Comparison of ENCODE assay signal across 22 mouse cellular contexts in genomic region chr12:51842081-51842864, GRCm38 (mm10). TPM values are rescaled to one million over a fixed set of nuclear protein-coding genes. Genes with fewer than 3 reads are reported as not detected.
DNase-seq lines count a peak whose midpoint lies in the region; ATAC-seq and TF ChIP-seq lines count a peak whose summit lies in the region.
"Had no signal": no experiment of that assay in that cellular context is flagged by ENCODE, and none has a peak within 500 bp of the region (broad histone marks: within the 10 kb centered on the region; RNA-seq: fewer than 3 reads in every experiment).

No protein-coding gene starts in this region.

- WGBS in midbrain, embryonic 11.5 days, result 41% methylated on average over 6 of the region's 6 CpGs
- WGBS in midbrain, embryonic 13.5 days, result 37% methylated on average over 6 of the region's 6 CpGs
- WGBS in liver, embryonic 12.5 days (ENCODE audit: insufficient replicate concordance), result 33% methylated on average over 6 of the region's 6 CpGs
- WGBS in thymus, adult 2 months, result 94% methylated on average over 6 of the region's 6 CpGs

- intact Hi-C loops in gastrocnemius, adult 2 months (cut with DNase I), result no loop called here
- intact Hi-C loops in gastrocnemius, postnatal 14 days (cut with DNase I; ENCODE audit: low total_unique reads), result no loop called here

- no peak for TF ChIP-seq CTCF in gastrocnemius, adult 2 months (IDR thresholded peaks at IDR 0.05)
- no peak for TF ChIP-seq CTCF in thymus, adult 2 months (IDR thresholded peaks at IDR 0.05; ENCODE audit: borderline replicate concordance, control insufficient read depth, extremely low read depth, insufficient read depth, low read length, poor library complexity)

- peak overlapping the region; percentile 35; the same call in 1 of the 2 replicates for H3K27ac ChIP-seq in gastrocnemius, adult 2 months
- no peak overlapping the region for H3K27ac ChIP-seq in midbrain, embryonic 11.5 days (ENCODE audit: low read depth, low read length)
- no peak overlapping the region for H3K27ac ChIP-seq in midbrain, embryonic 13.5 days
- peak overlapping the region; percentile 99 for H3K27ac ChIP-seq in liver, embryonic 12.5 days
- no peak overlapping the region for H3K27ac ChIP-seq in thymus, adult 2 months (ENCODE audit: control insufficient read depth, insufficient read depth, low read length)
- H3K27ac ChIP-seq: embryonic facial prominence, embryonic 15.5 days; forebrain, embryonic 12.5 days; kidney, embryonic 15.5 days; limb, embryonic 13.5 days had no signal

- H3K4me1 ChIP-seq in midbrain, embryonic 11.5 days (ENCODE audit: control insufficient read depth, insufficient read depth, low read length), result peaks cover 9% of the 10 kb centered on the region
- H3K4me1 ChIP-seq in midbrain, embryonic 13.5 days (replicated peaks), result peaks cover 16% of the 10 kb centered on the region
- peaks cover 69% of the 10 kb centered on the region for H3K4me1 ChIP-seq in liver, embryonic 12.5 days
- 0 out of 2 replicates have a peak, but pooled peaks cover 3% of the 10 kb centered on the region for H3K4me1 ChIP-seq in thymus, adult 2 months (replicated peaks; ENCODE audit: control insufficient read depth, insufficient read depth, low read length)

- no peak overlapping the region for H3K4me2 ChIP-seq in midbrain, embryonic 11.5 days
- no peak overlapping the region for H3K4me2 ChIP-seq in midbrain, embryonic 13.5 days (replicated peaks)
- peak overlapping the region; percentile 61 for H3K4me2 ChIP-seq in liver, embryonic 12.5 days
- H3K4me2 ChIP-seq: embryonic facial prominence, embryonic 15.5 days; forebrain, embryonic 12.5 days; kidney, embryonic 15.5 days; limb, embryonic 13.5 days had no signal

- H3K27me3 ChIP-seq in midbrain, embryonic 11.5 days (ENCODE audit: control insufficient read depth, insufficient read depth, low read length), result 0 out of 2 replicates have a peak, but pooled peaks cover 3% of the 10 kb centered on the region
- H3K27me3 ChIP-seq in midbrain, embryonic 13.5 days, result peaks cover 4% of the 10 kb centered on the region; the same call in 1 of the 2 replicates
- H3K27me3 ChIP-seq in liver, embryonic 12.5 days (replicated peaks), result no peaks in the 10 kb centered on the region
- H3K27me3 ChIP-seq in thymus, adult 2 months (ENCODE audit: control insufficient read depth, insufficient read depth, low read length), result no peaks in the 10 kb centered on the region
- H3K27me3 ChIP-seq: embryonic facial prominence, embryonic 15.5 days; kidney, embryonic 15.5 days; limb, embryonic 13.5 days had no signal

- DNase-seq in gastrocnemius, adult 2 months, result no peak
- no peak for DNase-seq in gastrocnemius, postnatal 14 days
- peak; percentile 82 for DNase-seq in midbrain, embryonic 11.5 days (ENCODE audit: low spot score, missing footprints)
- DNase-seq in left cerebral cortex, adult 9 months (ENCODE audit: low spot score in 2 of 2), result no peak
- no peak for DNase-seq in thymus, adult 2 months
- DNase-seq: adrenal gland, postnatal 25 days; cerebellum, adult 18-20 months; cerebellum, postnatal 36 days; gastrocnemius, postnatal 25 days; heart, postnatal 36 days; kidney, postnatal 4 days; thymus, postnatal 36 days had no signal

- H3K9ac ChIP-seq in midbrain, embryonic 11.5 days (ENCODE audit: low read length), result no peak overlapping the region
- H3K9ac ChIP-seq in midbrain, embryonic 13.5 days (replicated peaks), result no peak overlapping the region
- peak overlapping the region; percentile 79 for H3K9ac ChIP-seq in liver, embryonic 12.5 days
- H3K9ac ChIP-seq: embryonic facial prominence, embryonic 15.5 days; forebrain, embryonic 12.5 days; kidney, embryonic 15.5 days; limb, embryonic 13.5 days had no signal

- no peaks in the 10 kb centered on the region for H3K9me3 ChIP-seq in midbrain, embryonic 11.5 days (ENCODE audit: control insufficient read depth, low read length)
- H3K9me3 ChIP-seq in midbrain, embryonic 13.5 days, result no peaks in the 10 kb centered on the region
- H3K9me3 ChIP-seq in liver, embryonic 12.5 days (replicated peaks), result no peaks in the 10 kb centered on the region
- H3K9me3 ChIP-seq: embryonic facial prominence, embryonic 15.5 days; forebrain, embryonic 12.5 days; kidney, embryonic 15.5 days; limb, embryonic 13.5 days had no signal

- no peaks in the 10 kb centered on the region for H3K36me3 ChIP-seq in midbrain, embryonic 11.5 days (ENCODE audit: control insufficient read depth, insufficient read depth, low read length)
- H3K36me3 ChIP-seq in midbrain, embryonic 13.5 days, result no peaks in the 10 kb centered on the region
- no peaks in the 10 kb centered on the region for H3K36me3 ChIP-seq in liver, embryonic 12.5 days
- H3K36me3 ChIP-seq in thymus, adult 2 months (ENCODE audit: control insufficient read depth, insufficient read depth, low read length), result no peaks in the 10 kb centered on the region
- H3K36me3 ChIP-seq: embryonic facial prominence, embryonic 15.5 days; forebrain, embryonic 12.5 days; kidney, embryonic 15.5 days; limb, embryonic 13.5 days had no signal

- no peak overlapping the region for H3K4me3 ChIP-seq in gastrocnemius, adult 2 months
- no peak overlapping the region for H3K4me3 ChIP-seq in midbrain, embryonic 11.5 days (ENCODE audit: low read depth, low read length)
- H3K4me3 ChIP-seq in midbrain, embryonic 13.5 days (replicated peaks), result no peak overlapping the region
- peak overlapping the region; percentile 16 for H3K4me3 ChIP-seq in liver, embryonic 12.5 days
- H3K4me3 ChIP-seq in thymus, adult 2 months (ENCODE audit: control insufficient read depth, insufficient read depth, low read length), result no peak overlapping the region
- H3K4me3 ChIP-seq: embryonic facial prominence, embryonic 15.5 days; forebrain, embryonic 12.5 days; kidney, embryonic 15.5 days; limb, embryonic 13.5 days had no signal

- ATAC-seq in midbrain, embryonic 11.5 days (ENCODE audit: low FRiP score), result no peak
- no peak for ATAC-seq in midbrain, embryonic 13.5 days
- ATAC-seq in liver, embryonic 12.5 days, result peak; percentile 44
- ATAC-seq in megakaryocyte-erythroid progenitor cell, adult 5-6 weeks (replicated peaks; ENCODE audit: low FRiP score, low TSS enrichment, poor library complexity, severe bottlenecking), result peak; percentile 63
- ATAC-seq: hindbrain, embryonic 16.5 days; intestine, postnatal 0 days; lung, postnatal 0 days had no signal

- TF ChIP-seq POLR2A in thymus, adult 2 months (IDR thresholded peaks at IDR 0.05; ENCODE audit: control insufficient read depth, extremely low read depth, insufficient read depth, low read length, poor library complexity), result no peak

RNA-seq across cellular contexts. Expression of gene Hectd1, which starts 12.9 kb away (rescaled TPM):
- total RNA-seq in gastrocnemius, adult 2 months (2021), result 100 to 1,000 TPM in 1 of 2 experiments, 10 to 100 TPM in 1; 98.6 to 100 TPM
- total RNA-seq in gastrocnemius, postnatal 14 days (2021), result 10 to 100 TPM; 79.2 to 97.2 TPM
- 30.3 and 35.1 TPM in 2 replicates for polyA plus RNA-seq in midbrain, embryonic 11.5 days (2014; fragmentation: Nextera tagmentation; extraction: Ambion mirVana)
- polyA plus RNA-seq in midbrain, embryonic 13.5 days (2015; fragmentation: Nextera tagmentation; extraction: Ambion mirVana), result 37.0 and 37.2 TPM in 2 replicates
- 48.0 and 48.4 TPM in 2 replicates for polyA plus RNA-seq in liver, embryonic 12.5 days (2016; fragmentation: Nextera tagmentation; extraction: Ambion mirVana)
- 87.4 and 132 TPM in 2 replicates for total RNA-seq in megakaryocyte-erythroid progenitor cell, adult 5-6 weeks (2014; fragmentation: Nextera tagmentation)
- total RNA-seq in megakaryocyte-erythroid progenitor cell, adult 5-6 weeks (2017), result 186 and 187 TPM in 2 replicates
- polyA plus RNA-seq in thymus, adult 2 months (2012; rRNA removed), result 27.7 and 29.6 TPM in 2 replicates

Comparison
In these comparisons a context has a peak if more than half of its experiments do, and no peak if none do; other contexts are left out.
1. H3K27ac ChIP-seq: peak in gastrocnemius, adult 2 months (single experiment) and liver, embryonic 12.5 days (single experiment); none in midbrain, embryonic 11.5 days (single experiment), midbrain, embryonic 13.5 days (single experiment) and thymus, adult 2 months (single experiment).
2. ATAC-seq: peak in liver, embryonic 12.5 days (single experiment) and megakaryocyte-erythroid progenitor cell, adult 5-6 weeks (single experiment); none in midbrain, embryonic 11.5 days (single experiment) and midbrain, embryonic 13.5 days (single experiment).